Comparison of ENCODE assay signal across 21 mouse cellular contexts in genomic region chr16:28254303-28254702, GRCm38 (mm10).
DNase-seq lines count a peak whose midpoint lies in the region; ATAC-seq and TF ChIP-seq lines count a peak whose summit lies in the region.
"Had no signal": no experiment of that assay in that cellular context is flagged by ENCODE, and none has a peak within 500 bp of the region (broad histone marks: within the 10 kb centered on the region; RNA-seq: fewer than 3 reads in every experiment).

No protein-coding gene starts in this region.

- no peak overlapping the region for H3K27ac ChIP-seq in midbrain, embryonic 12.5 days (replicated peaks)
- no peak overlapping the region for H3K27ac ChIP-seq in midbrain, embryonic 11.5 days (ENCODE audit: low read depth, low read length)
- no peak overlapping the region; the same call in 1 of the 2 replicates for H3K27ac ChIP-seq in midbrain, embryonic 16.5 days (ENCODE audit: low read length)
- H3K27ac ChIP-seq in midbrain, embryonic 15.5 days, result no peak overlapping the region
- H3K27ac ChIP-seq: embryonic facial prominence, embryonic 10.5 days; embryonic facial prominence, embryonic 12.5 days; forebrain, embryonic 13.5 days; forebrain, embryonic 15.5 days had no signal

- no peak overlapping the region for H3K9ac ChIP-seq in midbrain, embryonic 12.5 days (replicated peaks)
- no peak overlapping the region for H3K9ac ChIP-seq in midbrain, embryonic 11.5 days (ENCODE audit: low read length)
- H3K9ac ChIP-seq in midbrain, embryonic 16.5 days (ENCODE audit: low read depth, low read length), result no peak overlapping the region
- no peak overlapping the region for H3K9ac ChIP-seq in midbrain, embryonic 15.5 days
- H3K9ac ChIP-seq: embryonic facial prominence, embryonic 12.5 days; forebrain, embryonic 13.5 days; forebrain, embryonic 15.5 days; forebrain, postnatal 0 days had no signal

- DNase-seq in midbrain, embryonic 11.5 days (ENCODE audit: low spot score, missing footprints), result no peak
- peak; percentile 5 for DNase-seq in ZHBTc4 (ENCODE audit: low read depth, low spot score)
- peak; percentile 45 for DNase-seq in brain, embryonic 14.5 days (ENCODE audit: low read depth)
- DNase-seq in right cerebral cortex, postnatal 10 days (ENCODE audit: low spot score in 2 of 2), result no peak
- DNase-seq: adrenal gland, adult 8-10 months; adrenal gland, postnatal 14 days; adrenal gland, postnatal 36 days; cerebellum, adult 11-12 months; cerebellum, adult 2 months; cerebellum, adult 9-10 months; cerebellum, postnatal 10 days; cerebellum, postnatal 25 days; forebrain, postnatal 0 days had no signal

- H3K27me3 ChIP-seq in midbrain, embryonic 12.5 days, result 0 out of 2 replicates have a peak, but pooled peaks cover 5% of the 10 kb centered on the region
- H3K27me3 ChIP-seq in midbrain, embryonic 11.5 days (ENCODE audit: control insufficient read depth, insufficient read depth, low read length), result no peaks in the 10 kb centered on the region
- H3K27me3 ChIP-seq in midbrain, embryonic 16.5 days (ENCODE audit: control insufficient read depth, insufficient read depth, low read depth, low read length), result no peaks in the 10 kb centered on the region
- no peaks in the 10 kb centered on the region for H3K27me3 ChIP-seq in midbrain, embryonic 15.5 days (replicated peaks)
- H3K27me3 ChIP-seq: embryonic facial prominence, embryonic 12.5 days; forebrain, embryonic 13.5 days; forebrain, embryonic 15.5 days had no signal

- 89% methylated on average over 4 of the region's 4 CpGs for WGBS in midbrain, embryonic 12.5 days
- 89% methylated on average over 4 of the region's 4 CpGs for WGBS in midbrain, embryonic 11.5 days
- 68% methylated on average over 4 of the region's 4 CpGs for WGBS in midbrain, embryonic 16.5 days
- 71% methylated on average over 4 of the region's 4 CpGs for whole genome bisulfite sequencing in midbrain, embryonic 15.5 days

- TF ChIP-seq POLR2A in brain, embryonic 14.5 days (IDR thresholded peaks at IDR 0.05; ENCODE audit: borderline replicate concordance, extremely low read depth, insufficient read depth, insufficient read length, poor library complexity, severe bottlenecking), result no peak

- H3K4me2 ChIP-seq in midbrain, embryonic 12.5 days (replicated peaks), result no peak overlapping the region
- no peak overlapping the region for H3K4me2 ChIP-seq in midbrain, embryonic 11.5 days
- H3K4me2 ChIP-seq in midbrain, embryonic 16.5 days (ENCODE audit: low read length), result no peak overlapping the region
- no peak overlapping the region for H3K4me2 ChIP-seq in midbrain, embryonic 15.5 days
- H3K4me2 ChIP-seq: embryonic facial prominence, embryonic 12.5 days; forebrain, embryonic 13.5 days; forebrain, embryonic 15.5 days had no signal

- peak; percentile 45; the same call in 1 of the 2 replicates for ATAC-seq in midbrain, embryonic 12.5 days (ENCODE audit: low FRiP score, low read depth)
- ATAC-seq in midbrain, embryonic 11.5 days (ENCODE audit: low FRiP score), result no peak
- 0 out of 2 replicates have a peak, but pooled peaks have one; percentile 54 for ATAC-seq in midbrain, embryonic 16.5 days
- ATAC-seq in midbrain, embryonic 15.5 days (replicated peaks), result no peak
- ATAC-seq: activated CD4-positive, CD25-positive, alpha-beta regulatory T cell, adult 4 months; forebrain, embryonic 13.5 days; forebrain, embryonic 15.5 days; forebrain, postnatal 0 days had no signal

- no peak overlapping the region for H3K4me3 ChIP-seq in midbrain, embryonic 12.5 days
- no peak overlapping the region for H3K4me3 ChIP-seq in midbrain, embryonic 11.5 days (ENCODE audit: low read depth, low read length)
- no peak overlapping the region for H3K4me3 ChIP-seq in midbrain, embryonic 16.5 days (ENCODE audit: low read depth, low read length)
- no peak overlapping the region for H3K4me3 ChIP-seq in midbrain, embryonic 15.5 days
- H3K4me3 ChIP-seq: embryonic facial prominence, embryonic 10.5 days; embryonic facial prominence, embryonic 12.5 days; forebrain, embryonic 13.5 days; forebrain, embryonic 15.5 days had no signal

- H3K9me3 ChIP-seq in midbrain, embryonic 12.5 days, result no peaks in the 10 kb centered on the region
- H3K9me3 ChIP-seq in midbrain, embryonic 11.5 days (ENCODE audit: control insufficient read depth, low read length), result no peaks in the 10 kb centered on the region
- H3K9me3 ChIP-seq in midbrain, embryonic 16.5 days (replicated peaks; ENCODE audit: control insufficient read depth, low read length, poor library complexity, severe bottlenecking), result no peaks in the 10 kb centered on the region
- H3K9me3 ChIP-seq in midbrain, embryonic 15.5 days, result no peaks in the 10 kb centered on the region
- H3K9me3 ChIP-seq: embryonic facial prominence, embryonic 10.5 days; embryonic facial prominence, embryonic 12.5 days; forebrain, embryonic 13.5 days; forebrain, embryonic 15.5 days had no signal

- H3K4me1 ChIP-seq in midbrain, embryonic 12.5 days, result no peaks in the 10 kb centered on the region
- H3K4me1 ChIP-seq in midbrain, embryonic 11.5 days (ENCODE audit: control insufficient read depth, insufficient read depth, low read length), result no peaks in the 10 kb centered on the region
- no peaks in the 10 kb centered on the region for H3K4me1 ChIP-seq in midbrain, embryonic 16.5 days (ENCODE audit: control insufficient read depth, insufficient read depth, low read length)
- no peaks in the 10 kb centered on the region for H3K4me1 ChIP-seq in midbrain, embryonic 15.5 days
- H3K4me1 ChIP-seq: embryonic facial prominence, embryonic 10.5 days; embryonic facial prominence, embryonic 12.5 days; forebrain, embryonic 13.5 days; forebrain, embryonic 15.5 days had no signal

- TF ChIP-seq CTCF in brain, embryonic 14.5 days (IDR thresholded peaks at IDR 0.05; ENCODE audit: borderline replicate concordance, extremely low read depth, insufficient read depth, insufficient read length), result no peak

- H3K36me3 ChIP-seq in midbrain, embryonic 12.5 days, result no peaks in the 10 kb centered on the region
- no peaks in the 10 kb centered on the region for H3K36me3 ChIP-seq in midbrain, embryonic 11.5 days (ENCODE audit: control insufficient read depth, insufficient read depth, low read length)
- H3K36me3 ChIP-seq in midbrain, embryonic 16.5 days (ENCODE audit: control insufficient read depth, insufficient read depth, low read length), result no peaks in the 10 kb centered on the region
- H3K36me3 ChIP-seq in midbrain, embryonic 15.5 days (replicated peaks), result no peaks in the 10 kb centered on the region
- H3K36me3 ChIP-seq: embryonic facial prominence, embryonic 10.5 days; embryonic facial prominence, embryonic 12.5 days; forebrain, embryonic 15.5 days had no signal

Comparison
In these comparisons a context has a peak if more than half of its experiments do, and no peak if none do; other contexts are left out.
1. ATAC-seq: peak in midbrain, embryonic 12.5 days (single experiment) and midbrain, embryonic 16.5 days (single experiment); none in midbrain, embryonic 11.5 days (single experiment) and midbrain, embryonic 15.5 days (single experiment).
2. DNase-seq: peak in ZHBTc4 (single experiment) and brain, embryonic 14.5 days (single experiment); none in midbrain, embryonic 11.5 days (single experiment) and right cerebral cortex, postnatal 10 days (0 of 2).